Mouse (Mus musculus): Measurements from ENCODE around the gene Prdm15.

DNA sequence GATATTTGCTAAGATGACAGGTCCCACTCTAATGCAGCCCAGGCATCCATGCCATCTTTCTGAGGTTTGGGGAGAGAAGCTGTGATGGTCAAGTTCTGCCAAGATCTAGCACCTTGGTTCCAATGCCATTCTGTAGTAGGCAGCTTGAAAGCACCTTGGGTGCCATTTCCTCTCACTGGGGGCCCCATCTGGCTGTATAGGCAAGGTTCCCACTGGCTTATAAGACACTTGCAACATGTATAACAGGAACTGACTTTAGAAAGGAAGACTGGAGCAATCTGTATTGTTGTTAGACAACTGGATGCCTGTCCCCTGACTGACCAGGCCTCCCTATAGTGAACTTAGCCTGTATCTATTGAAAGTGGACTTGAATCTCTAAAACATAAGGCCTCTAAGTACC is 36.1 kb upstream of the Prdm15 start:
- TF ChIP-seq ZC3H11A (IDR thresholded peaks at IDR 0.05; ENCODE audit: borderline replicate concordance, low read depth, low read length) (no peak), ZNF384 (IDR thresholded peaks at IDR 0.05; ENCODE audit: low read depth, low read length) (no peak), MAFK (IDR thresholded peaks at IDR 0.05; ENCODE audit: insufficient read depth, low read depth, low read length) (no peak), CHD2 (IDR thresholded peaks at IDR 0.05; ENCODE audit: low read depth, low read length) (no peak), HCFC1 (IDR thresholded peaks at IDR 0.05; ENCODE audit: borderline replicate concordance, insufficient read depth, low read length) (no peak)
